Mouse (Mus musculus) thymus, adult 18-20 months (tissue): ENCODE measurements around the gene St8sia1.

Experiments used
- DNase-seq, 2 experiments: peaks; one replicate each; pipeline ENCODE4 v3.0.0; 2022; ENCODE audit warnings: mixed read lengths in 2 of 2

St8sia1 gene

GRCm38 (mm10) chr6:142977221-142977620 is 13.0 kb upstream of the St8sia1 start:
- no peak for DNase-seq

- no peak for DNase-seq
Measured at GRCm38 (mm10) chr6:142973289-142973688, 9.0 kb upstream of the St8sia1 start.

- DNase-seq, result no peak
Measured at GRCm38 (mm10) chr6:142972205-142972604, 8.0 kb upstream of the St8sia1 start.

GRCm38 (mm10) chr6:142967407-142967806 is 3.2 kb upstream of the St8sia1 start:
- DNase-seq, result peak in 1 of 2 experiments; percentile 1

- peak; percentile 77 to 88 for DNase-seq
Measured at GRCm38 (mm10) chr6:142964531-142965385, 506 bp upstream of the St8sia1 start.

- peak in 1 of 2 experiments; percentile 67 for DNase-seq
Measured at GRCm38 (mm10) chr6:142963480-142964075, 674 bp downstream of the St8sia1 start.

GRCm38 (mm10) chr6:142962881-142963280 is 1.4 kb downstream of the St8sia1 start:
- peak in 1 of 2 experiments; percentile 12 for DNase-seq

GRCm38 (mm10) chr6:142962476-142962875 is 1.8 kb downstream of the St8sia1 start:
- DNase-seq, result peak in 1 of 2 experiments; percentile 47

GRCm38 (mm10) chr6:142961721-142962455 is 2.4 kb downstream of the St8sia1 start:
- DNase-seq, result peak in 1 of 2 experiments; percentile 5

- no peak for DNase-seq
Measured at GRCm38 (mm10) chr6:142956556-142956955, 7.7 kb downstream of the St8sia1 start.

GRCm38 (mm10) chr6:142955281-142955680 is 9.0 kb downstream of the St8sia1 start:
- no peak for DNase-seq

- peak in 1 of 2 experiments; percentile 4 for DNase-seq
Measured at GRCm38 (mm10) chr6:142953189-142953588, 11.1 kb downstream of the St8sia1 start.

GRCm38 (mm10) chr6:142952361-142952954 is 11.8 kb downstream of the St8sia1 start:
- peak in 1 of 2 experiments; percentile 5 for DNase-seq

GRCm38 (mm10) chr6:142951564-142952308 is 12.5 kb downstream of the St8sia1 start:
- DNase-seq, result peak in 1 of 2 experiments; percentile 23

- DNase-seq, result peak in 1 of 2 experiments; percentile 7
Measured at GRCm38 (mm10) chr6:142950354-142950753, 13.9 kb downstream of the St8sia1 start.

- DNase-seq, result peak in 1 of 2 experiments; percentile 2
Measured at GRCm38 (mm10) chr6:142948955-142949357, 15.3 kb downstream of the St8sia1 start.

GRCm38 (mm10) chr6:142947029-142947428 is 17.2 kb downstream of the St8sia1 start:
- DNase-seq, result peak in 1 of 2 experiments; percentile 8

- DNase-seq, result peak in 1 of 2 experiments; percentile 54
Measured at GRCm38 (mm10) chr6:142946069-142946871, 18.0 kb downstream of the St8sia1 start.

GRCm38 (mm10) chr6:142945461-142945860 is 18.8 kb downstream of the St8sia1 start:
- DNase-seq, result no peak

GRCm38 (mm10) chr6:142944470-142944869 is 19.8 kb downstream of the St8sia1 start:
- no peak for DNase-seq

GRCm38 (mm10) chr6:142943419-142943818 is 20.8 kb downstream of the St8sia1 start:
- no peak for DNase-seq
